Mouse (Mus musculus): ENCODE results near the gene 1500009C09Rik. TPM values are rescaled to one million over a fixed set of nuclear protein-coding genes. Genes with fewer than 3 reads are reported as not detected.

1500009C09Rik gene
- total RNA-seq, 1 experiment from 2014 or later, result not detected

GRCm38 (mm10) chr15:82293271-82293711, 41.1 kb downstream of the 1500009C09Rik start:
- ATAC-seq (replicated peaks; ENCODE audit: insufficient number of reproducible peaks, low FRiP score, low TSS enrichment, poor library complexity, severe bottlenecking), result no peak

- no peak for ATAC-seq (replicated peaks; ENCODE audit: insufficient number of reproducible peaks, low FRiP score, low TSS enrichment, poor library complexity, severe bottlenecking)
These were observed 41.9 kb downstream of the 1500009C09Rik start for GRCm38 (mm10) chr15:82294059-82294458.

- no peak for ATAC-seq (replicated peaks; ENCODE audit: insufficient number of reproducible peaks, low FRiP score, low TSS enrichment, poor library complexity, severe bottlenecking)
These were observed 46.8 kb downstream of the 1500009C09Rik start, which contains the start of gene Wbp2nl for GRCm38 (mm10) chr15:82298764-82299561. TSS of gene Wbp2nl (plus strand) at chr15:82298954.

GRCm38 (mm10) chr15:82307107-82307506, 54.9 kb downstream of the 1500009C09Rik start:
- ATAC-seq (replicated peaks; ENCODE audit: insufficient number of reproducible peaks, low FRiP score, low TSS enrichment, poor library complexity, severe bottlenecking), result no peak

- no peak for ATAC-seq (replicated peaks; ENCODE audit: insufficient number of reproducible peaks, low FRiP score, low TSS enrichment, poor library complexity, severe bottlenecking)
These were observed 56.2 kb downstream of the 1500009C09Rik start for GRCm38 (mm10) chr15:82308416-82308815.

Other genes starting within 250 kb of the 1500009C09Rik start
- 3.2 to 7.3 TPM (median 4.8 TPM) in 3 replicates for gene Desi1, start 218.5 kb upstream of the 1500009C09Rik start, total RNA-seq (2017)
- gene Snu13, start 204.8 kb upstream of the 1500009C09Rik start, total RNA-seq (2017), result 111 to 112 TPM (median 112 TPM) in 3 replicates
- gene 4930407I10Rik, start 193.2 kb upstream of the 1500009C09Rik start, total RNA-seq (2017), result not detected in 3 replicates
- gene Mei1, start 182.4 kb upstream of the 1500009C09Rik start, total RNA-seq (2017), result not detected in 3 replicates
- 28.6 to 54.3 TPM (median 43.2 TPM) in 3 replicates for gene Ccdc134, start 124.5 kb upstream of the 1500009C09Rik start, total RNA-seq (2017)
- gene Srebf2, start 105.2 kb upstream of the 1500009C09Rik start, total RNA-seq (2017), result 43.2 to 64.7 TPM (median 49.7 TPM) in 3 replicates
- not detected in 3 replicates for gene Shisa8, start 39.6 kb upstream of the 1500009C09Rik start, total RNA-seq (2017)
- 13.6 to 19.3 TPM (median 17.9 TPM) in 3 replicates for gene Tnfrsf13c, start 28.0 kb upstream of the 1500009C09Rik start, total RNA-seq (2017)
- not detected in 3 replicates for gene Cenpm, start 7.6 kb upstream of the 1500009C09Rik start, total RNA-seq (2017)
- gene Sept3, start 22.5 kb downstream of the 1500009C09Rik start, total RNA-seq (2017), result 0.48 TPM in 1 of 3 replicates, not detected in the others
- gene Wbp2nl, start 46.6 kb downstream of the 1500009C09Rik start, total RNA-seq (2017), result not detected in 3 replicates
- 155 to 216 TPM (median 169 TPM) in 3 replicates for gene Naga, start 86.5 kb downstream of the 1500009C09Rik start, total RNA-seq (2017)
- gene Pheta2, start 86.5 kb downstream of the 1500009C09Rik start, total RNA-seq (2017), result 6.1 to 11.4 TPM (median 7.8 TPM) in 3 replicates
- 57.5 to 129 TPM (median 113 TPM) in 3 replicates for gene Smdt1, start 86.6 kb downstream of the 1500009C09Rik start, total RNA-seq (2017)
- 139 to 263 TPM (median 256 TPM) in 3 replicates for gene Ndufa6, start 101.9 kb downstream of the 1500009C09Rik start, total RNA-seq (2017)
- gene Cyp2d22, start 127.9 kb downstream of the 1500009C09Rik start, total RNA-seq (2017), result 0.57 to 2.1 TPM in 2 of 3 replicates, not detected in the other
- not detected in 3 replicates for gene Cyp2d11, start 141.6 kb downstream of the 1500009C09Rik start, total RNA-seq (2017)
- not detected in 3 replicates for gene Cyp2d10, start 154.8 kb downstream of the 1500009C09Rik start, total RNA-seq (2017)
- not detected in 3 replicates for gene Cyp2d9, start 181.0 kb downstream of the 1500009C09Rik start, total RNA-seq (2017)